Mouse (Mus musculus) v-Abl transformed pro-B cells (cell line): ENCODE data around the gene Tmem156.
"Not testable (repeated sequence)": the region's sequence is repeated elsewhere in the genome, so short reads cannot be mapped to it uniquely, and the experiment has no call there.

Source experiments
- in situ Hi-C, 2 experiments: fragments of 400-800 bp; cut with MboI; formaldehyde crosslinking; loops; one replicate each; pipeline ENCODE4 v1.15.1; 2025; ENCODE audit not compliant: unreplicated experiment in 2 of 2

Tmem156 gene

DNA sequence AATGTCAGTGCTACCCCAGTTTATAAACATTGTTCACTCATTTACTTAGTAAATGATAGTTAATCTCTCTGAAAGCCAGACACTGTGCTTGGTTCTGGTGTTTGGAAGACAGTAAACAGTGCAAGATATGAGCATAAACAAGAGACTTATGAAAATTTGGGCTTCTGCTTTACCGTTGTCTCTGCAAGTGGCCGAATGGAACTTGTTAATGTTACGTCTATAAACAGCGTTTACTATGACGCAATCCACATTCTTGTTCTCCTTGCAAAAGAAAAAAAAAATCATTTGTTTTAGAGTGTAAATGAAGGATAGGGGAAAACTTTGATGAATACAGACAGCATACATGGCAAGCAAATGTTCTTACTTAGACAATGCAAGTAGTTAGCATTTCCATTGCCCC lies at the start of gene Tmem156:
Gene Tmem156 (minus strand): TSS at position 212 of the 400 bp plus-strand sequence.
- in situ Hi-C loops: no loop called here

DNA sequence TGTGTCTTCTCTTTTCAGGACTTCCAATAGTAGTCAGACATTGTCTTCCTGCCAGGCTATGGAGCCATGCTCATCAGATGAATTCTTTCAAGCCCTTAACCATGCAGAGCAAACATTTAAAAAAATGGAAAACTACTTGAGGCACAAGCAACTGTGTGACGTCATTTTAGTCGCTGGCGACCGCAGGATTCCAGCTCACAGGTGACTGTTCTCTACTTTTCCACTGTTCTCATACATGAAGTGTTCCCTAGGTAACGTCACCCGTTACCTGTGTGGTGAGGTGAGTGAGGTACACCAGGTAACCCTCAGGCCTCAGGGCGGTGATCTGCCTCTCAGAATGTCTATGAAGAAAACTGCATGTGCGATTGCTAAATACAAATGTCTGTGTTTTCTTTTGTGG lies 49.3 kb upstream of the Tmem156 start:
- in situ Hi-C loops: no loop called here

DNA sequence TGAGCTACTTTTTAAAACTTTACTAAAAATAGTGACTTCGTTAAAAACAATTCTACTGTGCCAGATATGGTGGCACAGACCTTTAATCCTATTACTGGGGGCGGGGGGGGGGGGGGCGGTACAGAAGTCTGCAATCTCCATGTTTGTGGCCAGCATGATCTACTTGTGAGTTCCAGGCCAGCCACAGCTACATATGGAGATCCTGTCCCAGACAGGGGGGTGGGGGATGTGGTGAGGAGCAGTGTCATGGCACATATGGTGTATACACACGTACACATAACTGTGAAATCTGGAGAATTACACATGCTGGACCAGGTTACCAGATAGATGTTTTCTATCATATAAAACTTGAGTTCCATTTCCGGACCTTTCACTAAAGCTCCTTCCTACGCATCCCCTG lies 45.1 kb upstream of the Tmem156 start:
- in situ Hi-C loops: no loop called here

DNA sequence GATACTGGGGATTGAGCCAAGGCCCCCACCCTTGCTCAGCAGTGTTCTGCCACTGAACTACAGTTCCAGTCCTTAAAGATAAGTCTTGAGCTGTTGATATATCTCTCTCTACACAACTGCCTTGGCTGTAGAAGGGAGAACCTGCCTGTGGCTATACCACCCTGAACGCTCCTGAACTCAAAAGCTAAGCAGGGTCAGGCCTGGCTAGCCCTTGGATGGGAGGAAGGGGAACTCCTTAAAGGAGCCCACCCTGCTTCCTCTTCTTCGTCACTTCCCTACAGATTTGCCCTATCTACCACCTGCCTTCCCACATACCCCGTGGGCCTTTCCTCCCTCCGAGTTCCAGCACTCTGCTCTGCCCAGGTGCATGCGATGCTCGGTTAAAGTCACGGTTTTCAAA lies 44.2 kb upstream of the Tmem156 start:
- in situ Hi-C loops: no loop called here

DNA sequence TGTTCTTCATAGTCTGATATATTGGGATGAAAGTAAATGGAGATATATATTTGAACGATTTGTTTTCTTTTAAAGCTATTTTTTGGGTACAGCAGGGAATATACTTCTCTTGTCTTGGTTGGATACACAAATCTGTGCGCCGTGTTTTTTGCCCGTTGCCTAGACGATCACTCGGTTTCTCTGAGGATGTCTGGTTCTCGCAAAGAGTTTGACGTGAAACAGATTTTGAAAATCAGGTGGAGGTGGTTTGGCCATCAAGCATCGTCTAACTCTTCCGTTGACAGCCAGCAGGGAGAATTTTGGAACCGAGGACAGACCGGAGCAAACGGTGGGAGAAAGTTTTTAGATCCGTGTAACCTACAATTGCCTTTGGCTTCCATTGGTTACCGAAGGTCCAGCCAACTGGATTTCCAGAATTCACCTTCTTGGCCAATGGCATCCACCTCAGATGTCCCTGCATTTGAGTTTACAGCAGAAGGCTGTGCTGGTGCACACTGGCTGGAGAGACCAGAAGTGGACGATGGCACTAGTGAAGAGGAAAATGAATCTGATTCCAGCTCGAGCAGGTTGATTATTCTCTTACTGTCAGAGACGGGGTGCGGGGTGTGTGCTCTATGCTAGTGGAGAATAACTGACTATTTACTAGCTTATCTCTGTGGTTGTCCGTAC lies 39.4 kb upstream of the Tmem156 start:
- in situ Hi-C loops: no loop called here

DNA sequence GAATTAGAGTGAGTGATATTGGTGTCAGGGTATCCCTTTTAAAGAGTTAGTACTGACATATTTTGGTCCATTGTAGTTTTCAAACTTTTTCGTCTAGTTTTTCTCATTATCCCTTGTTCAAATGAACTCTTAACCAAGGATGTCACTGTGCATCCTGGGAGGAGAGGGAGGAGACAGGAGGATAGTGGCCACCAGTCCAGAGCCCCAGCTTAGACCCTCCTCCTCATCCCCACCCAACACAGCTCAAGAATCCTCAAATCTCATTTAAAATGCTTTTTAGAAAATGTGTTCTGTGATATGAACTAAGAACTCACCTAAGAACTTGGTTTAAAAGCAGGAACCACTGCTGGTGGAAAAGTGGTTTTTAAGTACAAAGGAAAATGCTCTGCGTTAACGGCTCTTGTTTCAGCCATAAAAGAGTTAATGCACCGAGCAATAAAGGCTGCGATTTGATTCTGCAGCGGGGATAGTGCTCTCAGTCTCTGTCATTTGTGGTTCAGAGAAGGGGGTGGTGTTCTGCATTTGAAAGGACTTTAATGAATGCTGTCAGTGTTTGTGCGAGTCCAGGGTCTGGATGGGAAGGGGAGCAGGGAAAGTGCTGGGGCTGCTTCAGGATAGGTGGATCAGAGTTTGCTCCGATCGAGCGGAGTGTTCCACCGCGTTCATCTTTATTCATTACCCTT lies 38.7 kb upstream of the Tmem156 start:
- in situ Hi-C loops: no loop called here

DNA sequence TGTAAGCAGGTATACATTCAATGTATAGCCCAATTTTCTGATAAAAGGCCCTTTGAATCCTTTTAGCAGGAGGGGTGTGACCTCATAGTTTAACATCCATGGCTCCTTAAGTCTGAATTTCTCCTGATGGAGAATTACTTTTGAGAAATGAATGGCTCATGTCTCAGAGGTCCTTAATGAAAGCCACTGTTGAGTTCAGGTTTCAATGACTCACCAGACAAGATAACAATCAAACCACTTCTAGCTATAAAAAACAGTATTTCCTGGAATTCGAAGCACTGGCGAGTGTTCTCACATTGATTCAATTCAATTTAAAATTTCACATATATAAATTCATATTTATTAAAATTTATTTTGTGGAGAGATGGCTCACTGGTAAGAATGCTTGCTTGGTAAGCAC lies 36.5 kb upstream of the Tmem156 start:
- in situ Hi-C loops: no loop called here

DNA sequence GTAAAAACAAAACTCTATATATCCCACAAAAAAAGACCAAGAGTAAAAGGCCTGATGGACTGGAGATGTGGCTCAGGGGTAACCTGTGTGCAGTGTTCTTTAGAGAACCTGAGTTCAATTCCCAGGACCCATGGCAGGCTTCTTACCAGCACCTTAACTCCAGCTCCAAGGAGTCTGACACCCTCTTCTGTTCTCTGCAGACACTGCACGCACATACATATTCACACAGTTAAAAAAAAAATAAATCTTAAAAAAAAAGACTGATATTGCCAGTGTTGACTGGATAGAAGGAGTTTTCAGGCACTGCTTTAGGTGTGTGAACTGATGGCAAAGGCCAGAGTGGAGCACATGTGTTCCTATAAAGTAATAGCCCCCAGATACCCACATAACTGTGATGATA lies 34.2 kb upstream of the Tmem156 start:
- in situ Hi-C loops: no loop called here

DNA sequence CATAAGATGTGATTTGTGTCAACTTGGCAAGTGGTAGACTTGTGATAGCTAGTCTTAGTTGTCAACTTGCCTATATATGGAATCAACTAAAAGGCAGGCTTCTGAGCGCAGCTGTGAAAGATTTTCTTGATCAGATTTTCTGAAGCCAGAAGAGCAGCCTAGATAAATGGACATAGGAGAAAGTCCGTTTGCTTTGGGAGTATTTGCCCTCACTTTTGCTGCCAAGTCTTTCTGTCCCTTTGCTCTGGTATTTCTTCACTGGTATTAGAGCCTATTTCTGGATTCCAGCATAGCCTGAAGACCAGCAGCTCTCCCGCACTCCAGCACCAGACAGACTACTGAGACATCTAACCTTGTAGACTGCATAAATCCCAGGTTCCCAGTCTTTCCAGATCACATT lies 30.7 kb upstream of the Tmem156 start:
- in situ Hi-C loops: no loop called here

DNA sequence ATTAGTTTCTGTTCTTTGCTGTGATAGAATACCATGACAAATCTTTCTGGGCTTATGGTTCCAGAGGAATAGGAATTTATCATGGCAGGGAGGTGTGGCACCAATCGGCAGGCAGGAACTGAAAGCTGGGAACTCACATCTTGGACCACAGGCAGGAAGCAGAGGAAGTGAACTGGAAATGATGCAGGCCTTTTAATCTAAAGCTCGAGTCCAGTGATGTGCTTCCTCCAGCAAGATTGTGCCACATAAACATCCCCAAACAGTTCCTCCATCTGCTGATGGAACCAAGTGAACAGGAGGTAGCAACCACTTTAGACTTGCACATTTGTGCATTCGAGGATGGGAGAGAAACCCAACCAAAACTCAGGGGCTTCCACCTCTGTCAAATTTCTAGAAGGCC lies 28.0 kb upstream of the Tmem156 start:
- in situ Hi-C loops: no loop called here

DNA sequence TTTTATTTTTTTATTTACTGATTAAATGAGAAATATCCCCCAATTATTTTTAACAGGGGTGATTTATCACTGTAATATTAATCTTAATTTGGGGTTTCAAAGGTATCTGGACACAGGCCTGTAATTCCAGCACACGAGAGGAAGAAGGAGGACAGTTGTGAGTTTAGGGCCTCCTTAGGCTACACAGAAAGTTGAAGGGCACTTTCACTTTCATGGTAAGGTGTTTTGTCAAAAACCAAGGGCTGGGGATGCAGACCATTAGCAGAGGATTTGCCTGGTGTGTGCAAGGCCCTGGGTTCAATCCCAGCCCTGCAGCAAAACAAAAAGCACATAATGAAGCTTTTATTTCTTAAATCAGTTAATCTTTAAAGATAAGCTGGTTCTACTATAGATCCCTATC lies 27.6 kb upstream of the Tmem156 start:
- in situ Hi-C loops: no loop called here

DNA sequence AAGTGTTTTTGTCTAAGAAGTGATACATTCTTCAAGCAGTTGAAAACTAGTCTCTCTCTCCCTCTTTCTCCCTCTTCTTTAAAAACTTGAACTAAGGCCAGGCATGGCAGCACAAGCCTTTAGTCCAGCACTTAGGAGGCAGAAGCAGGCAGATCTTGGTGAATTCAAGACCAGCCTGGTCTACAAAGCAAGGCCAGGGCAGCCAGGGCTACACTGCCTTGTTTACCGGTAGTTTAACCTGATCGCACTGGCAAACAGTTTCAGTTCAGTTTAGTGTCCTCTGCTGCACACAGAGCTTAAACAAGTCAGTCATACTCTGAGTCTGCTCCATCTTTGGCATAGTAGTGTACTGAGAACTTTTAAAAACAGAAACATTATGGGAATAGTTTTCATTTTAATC lies 24.9 kb upstream of the Tmem156 start:
- in situ Hi-C loops: no loop called here

DNA sequence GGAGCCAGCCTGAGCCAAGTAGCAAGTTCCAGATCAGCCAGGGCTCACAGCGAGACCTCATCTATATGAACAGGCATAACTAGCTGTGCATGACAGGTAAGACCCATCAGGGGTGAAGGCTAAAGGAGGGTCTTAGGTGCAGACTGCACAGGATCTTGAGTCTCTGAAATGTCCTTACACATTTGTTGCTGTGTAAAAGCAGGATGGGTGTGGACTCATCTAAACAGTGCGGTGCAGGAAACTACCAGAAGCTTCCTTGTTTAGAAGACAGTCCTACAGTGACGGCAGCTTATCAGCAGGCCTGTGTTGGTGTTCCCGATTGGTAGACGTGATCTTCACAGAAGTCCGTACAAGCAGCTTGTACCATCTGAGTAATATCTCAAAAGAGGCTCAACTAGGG lies 21.4 kb upstream of the Tmem156 start:
- in situ Hi-C loops: no loop called here

DNA sequence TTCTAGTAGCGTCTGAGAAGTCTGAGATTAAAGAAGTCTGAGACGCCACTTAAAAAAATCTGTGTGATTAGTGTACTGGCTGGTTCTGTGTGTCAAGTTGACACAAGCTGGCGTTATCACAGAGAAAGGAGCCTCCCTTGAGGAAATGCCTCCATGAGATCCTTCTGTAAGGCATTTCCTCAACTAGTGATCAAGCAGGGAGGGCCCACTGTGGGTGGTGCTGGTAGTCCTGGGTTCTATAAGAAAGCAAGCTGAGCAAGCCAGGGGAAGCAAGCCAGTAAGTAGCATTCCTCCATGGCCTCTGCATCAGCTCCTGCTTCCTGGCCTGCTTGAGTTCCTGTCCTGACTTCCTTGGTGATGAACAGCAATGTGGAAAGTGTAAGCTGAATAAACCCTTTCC lies 20.3 kb upstream of the Tmem156 start:
- in situ Hi-C loops: not testable (repeated sequence)

DNA sequence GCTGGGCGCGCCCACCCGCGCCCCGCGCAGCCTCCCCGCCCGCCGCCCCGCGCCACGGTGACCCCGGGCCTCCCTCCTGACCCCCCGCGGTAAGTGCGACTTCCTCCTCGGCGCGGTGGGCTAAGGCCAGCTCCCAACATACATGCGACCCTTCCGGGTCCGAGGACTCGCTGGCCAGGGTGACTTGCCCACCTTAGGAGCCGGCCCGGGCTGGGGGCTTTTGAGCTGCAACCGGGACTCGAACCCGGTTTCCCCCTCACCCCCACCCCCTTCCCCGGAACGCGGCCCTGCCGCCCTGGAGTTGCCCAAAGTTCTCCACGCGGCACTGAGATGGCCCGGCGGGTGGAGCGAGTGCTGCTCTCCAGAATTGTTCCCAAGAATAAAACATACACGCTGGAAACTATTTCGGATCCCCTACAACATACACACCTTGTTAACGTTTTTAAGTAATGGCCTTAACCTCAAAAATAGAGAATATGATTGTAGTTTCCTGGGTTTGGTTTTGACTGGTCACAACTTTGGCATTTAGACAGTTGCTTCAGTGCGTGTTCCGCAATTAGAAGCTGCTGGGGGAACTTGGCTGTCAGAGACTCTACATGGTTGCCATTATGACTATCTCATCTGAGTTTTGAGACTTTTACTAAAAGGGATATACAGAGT lies 16.0 kb upstream of the Tmem156 start:
- in situ Hi-C loops: no loop called here

DNA sequence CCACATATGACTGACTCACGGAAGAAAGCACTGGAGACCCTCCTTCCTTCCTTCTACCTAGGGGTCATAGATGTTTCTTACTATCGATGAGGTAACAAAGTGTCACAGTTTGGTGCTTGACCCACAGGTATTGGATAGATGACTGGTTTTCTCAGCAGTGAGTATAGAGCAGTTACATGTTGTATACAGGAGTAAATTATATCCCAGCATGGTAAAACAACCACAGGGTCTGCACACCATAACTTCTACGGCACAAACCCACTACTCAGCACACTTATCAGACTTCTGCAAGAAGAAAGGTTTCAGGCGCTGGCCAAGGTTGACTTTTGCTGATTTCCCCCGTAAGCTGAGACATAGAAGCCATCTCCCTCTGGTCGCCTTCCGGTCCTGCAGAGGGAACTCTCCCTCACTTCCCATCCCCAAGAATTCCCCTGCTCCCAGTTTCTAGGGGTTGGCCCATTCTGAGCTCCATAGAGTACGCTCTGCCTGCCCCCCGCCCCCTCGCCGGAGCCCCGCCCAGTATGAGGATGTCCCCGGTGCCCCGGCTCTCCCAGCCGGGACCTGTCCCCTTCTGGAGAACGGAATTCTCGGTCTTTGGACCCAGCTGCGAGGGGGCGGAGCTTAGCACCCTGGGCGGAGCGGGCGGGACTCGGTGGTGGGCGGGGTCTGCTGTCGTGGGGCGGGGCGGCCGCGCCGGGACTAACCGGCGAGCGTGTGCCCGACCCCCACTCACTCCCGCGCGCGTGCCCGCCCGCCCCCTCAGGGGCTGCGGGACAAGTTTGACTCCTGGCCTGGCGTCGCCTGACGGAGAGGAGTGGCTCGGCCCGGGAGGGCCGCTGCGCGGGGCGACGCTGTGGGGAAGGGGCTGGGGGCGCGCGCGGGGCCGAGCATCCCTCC lies 15.2 kb upstream of the Tmem156 start, which contains the start of gene Klhl5:
Gene Klhl5 (plus strand): TSS at position 664 of the 897 bp plus-strand sequence.
- in situ Hi-C loops: no loop called here

DNA sequence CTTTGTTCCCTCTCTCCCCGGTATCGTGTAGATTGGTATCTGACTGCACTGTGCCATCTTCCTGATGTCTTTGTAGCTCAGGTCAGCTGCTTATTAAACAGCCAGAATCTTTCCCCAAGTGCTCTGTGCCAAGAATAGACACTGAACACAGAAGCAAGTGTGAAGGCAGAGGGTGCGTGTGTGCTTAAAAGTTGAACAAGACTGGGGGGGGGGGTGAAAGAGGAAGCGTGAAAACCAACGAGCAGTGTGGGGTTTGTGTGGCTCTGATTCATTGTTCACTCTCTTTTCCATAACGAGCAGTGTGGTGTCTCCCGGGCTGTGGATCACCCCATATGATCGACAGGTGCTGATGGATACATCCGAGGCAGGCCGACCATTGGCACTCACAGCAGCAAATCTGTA lies 10.7 kb upstream of the Tmem156 start:
- in situ Hi-C loops: no loop called here

DNA sequence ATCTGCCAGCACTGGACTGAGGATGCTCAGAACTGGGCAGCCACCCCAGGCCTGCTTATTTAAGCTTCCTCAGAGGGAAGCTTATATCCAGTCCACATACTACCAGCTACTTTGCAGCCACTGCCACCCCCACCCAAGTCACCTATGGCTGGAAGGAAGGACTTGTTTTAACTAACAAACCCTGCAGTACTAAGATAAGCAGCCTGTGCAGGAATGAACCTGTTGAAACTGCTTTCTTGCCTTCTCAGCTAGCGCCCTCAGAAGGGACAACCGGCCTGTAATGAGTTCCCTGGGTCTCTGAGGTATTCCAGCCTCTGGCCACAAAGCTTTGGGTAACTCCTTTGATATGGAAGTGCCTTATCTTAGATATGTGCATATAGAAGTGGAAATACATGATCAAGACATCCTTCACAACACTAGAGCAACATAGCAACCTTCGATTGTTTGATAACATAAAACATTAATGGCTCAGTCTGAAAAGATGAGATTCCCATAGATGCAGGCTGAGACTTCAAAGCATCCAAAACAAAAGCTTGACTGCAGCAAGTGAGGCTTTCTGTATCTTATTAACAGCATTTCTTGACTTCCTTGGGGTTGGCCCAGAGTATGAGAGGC lies 10.2 kb upstream of the Tmem156 start:
- in situ Hi-C loops: no loop called here

DNA sequence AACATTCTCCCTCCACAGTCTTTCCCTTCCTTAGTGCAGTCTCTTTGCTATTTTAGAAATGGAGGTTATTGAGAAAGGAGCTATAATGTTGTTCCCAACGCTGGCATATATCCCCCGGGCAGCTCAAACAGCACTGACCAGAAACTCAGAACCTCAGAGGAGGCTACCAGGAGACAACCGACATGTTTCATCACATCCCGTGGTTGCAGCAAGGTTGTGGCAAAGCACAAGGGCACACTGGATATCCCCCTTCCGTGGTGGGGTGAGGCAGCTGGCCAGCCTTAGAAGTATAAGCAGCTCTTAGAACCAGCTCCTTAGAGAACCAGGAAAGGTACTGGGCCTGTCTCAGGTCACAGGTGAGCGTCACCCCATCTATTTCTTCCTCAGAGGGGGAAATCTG lies 9.7 kb upstream of the Tmem156 start:
- in situ Hi-C loops: no loop called here

DNA sequence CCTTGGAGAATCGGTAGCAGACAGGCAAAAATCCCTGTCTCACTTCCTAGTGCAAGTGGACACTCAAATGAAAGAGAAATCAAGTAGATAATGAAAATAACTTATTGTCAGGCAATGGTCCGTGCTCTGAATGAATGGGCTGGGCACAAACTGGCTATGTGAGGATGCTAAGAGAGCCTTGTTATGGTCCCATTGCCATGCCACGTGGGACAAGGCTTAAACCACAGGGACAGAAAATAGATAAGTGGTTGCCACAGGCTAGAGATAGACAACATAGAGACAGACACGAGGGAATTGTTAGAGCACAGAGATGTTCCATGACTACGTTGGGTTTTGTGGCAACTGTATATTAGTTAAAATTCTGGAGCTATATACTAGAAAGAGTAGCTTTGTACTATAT lies 9.3 kb upstream of the Tmem156 start:
- in situ Hi-C loops: no loop called here

DNA sequence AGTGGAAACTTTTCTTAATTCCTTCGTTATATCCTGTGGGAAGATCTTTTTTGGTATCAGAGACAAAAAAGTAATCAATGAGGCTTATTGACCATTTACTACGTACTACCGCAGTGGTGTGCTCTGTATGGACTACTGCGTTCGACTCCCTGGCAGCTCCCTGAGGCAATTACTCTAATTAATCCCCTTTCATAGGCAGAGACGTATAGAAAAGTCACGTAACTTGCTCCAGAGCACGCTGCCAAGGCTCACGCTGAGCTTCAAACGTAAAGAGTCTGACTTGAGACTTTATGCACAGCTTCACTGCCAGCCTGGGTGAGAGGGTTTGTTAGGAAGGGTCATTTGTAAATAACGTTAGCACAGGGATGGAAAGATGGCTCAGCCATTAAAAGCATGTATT lies 8.1 kb upstream of the Tmem156 start:
- in situ Hi-C loops: no loop called here
